Mouse (Mus musculus): Measurements from ENCODE around the gene Parp1. TPM values are rescaled to one million over a fixed set of nuclear protein-coding genes. Genes with fewer than 3 reads are reported as not detected.
"Not testable (repeated sequence)": the region's sequence is repeated elsewhere in the genome, so short reads cannot be mapped to it uniquely, and the experiment has no call there.

The Parp1 gene
- polyA plus RNA-seq, 1 experiment from 2014 or later, result 285 TPM

- H3K4me3 ChIP-seq, result no peak overlapping the region
- peaks cover 46% of the 10 kb centered on the region for H3K36me3 ChIP-seq (replicated peaks)
Observed at GRCm38 (mm10) chr1:180606796-180607577, 38.3 kb downstream of the Parp1 start.

GRCm38 (mm10) chr1:180607578-180607879, 38.8 kb downstream of the Parp1 start:
- no peak overlapping the region for H3K27ac ChIP-seq (replicated peaks)
- no peaks in the 10 kb centered on the region for H3K4me1 ChIP-seq
- H3K9me3 ChIP-seq, result no peaks in the 10 kb centered on the region; the same call in 1 of the 2 replicates
- H3K36me3 ChIP-seq (replicated peaks), result peaks cover 41% of the 10 kb centered on the region
- DNase-seq (ENCODE audit: low spot score), result no peak
- H3K4me3 ChIP-seq, result no peak overlapping the region
- WGBS, result 87% methylated on average over 2 of the region's 2 CpGs
- no peaks in the 10 kb centered on the region for H3K27me3 ChIP-seq (replicated peaks; ENCODE audit: low read depth, poor library complexity, severe bottlenecking)

More at GRCm38 (mm10) chr1:180606796-180607577, 38.3 kb downstream of the Parp1 start:
- Histone ChIP-seq H3K4me1 (no peaks in the 10 kb centered on the region), H3K27me3 (replicated peaks; ENCODE audit: low read depth, poor library complexity, severe bottlenecking) (no peaks in the 10 kb centered on the region), H3K9me3 (no peaks in the 10 kb centered on the region; the same call in 1 of the 2 replicates), H3K27ac (replicated peaks) (no peak overlapping the region)
- WGBS, result 84% methylated on average over 10 of the region's 10 CpGs
- no peak for DNase-seq (ENCODE audit: low spot score)

GRCm38 (mm10) chr1:180611842-180612241, 43.1 kb downstream of the Parp1 start:
- DNase-seq (ENCODE audit: low spot score); H3K4me1 ChIP-seq; H3K9me3 ChIP-seq; H3K27ac ChIP-seq (replicated peaks); H3K4me3 ChIP-seq; H3K36me3 ChIP-seq (replicated peaks); H3K27me3 ChIP-seq (replicated peaks; ENCODE audit: low read depth, poor library complexity, severe bottlenecking): not testable (repeated sequence)
- 94% methylated on average over 11 of the region's 14 CpGs for WGBS

GRCm38 (mm10) chr1:180616762-180617161, 48.0 kb downstream of the Parp1 start:
- no peaks in the 10 kb centered on the region for H3K36me3 ChIP-seq (replicated peaks)
- no peak for DNase-seq (ENCODE audit: low spot score)
- no peaks in the 10 kb centered on the region for H3K27me3 ChIP-seq (replicated peaks; ENCODE audit: low read depth, poor library complexity, severe bottlenecking)
- H3K4me1 ChIP-seq, result no peaks in the 10 kb centered on the region
- H3K9me3 ChIP-seq, result no peaks in the 10 kb centered on the region
- H3K27ac ChIP-seq (replicated peaks), result no peak overlapping the region
- no peak overlapping the region for H3K4me3 ChIP-seq
- WGBS, result 95% methylated on average over 3 of the region's 3 CpGs

GRCm38 (mm10) chr1:180622389-180622788, 53.7 kb downstream of the Parp1 start:
- 89% methylated on average over 4 of the region's 4 CpGs for WGBS
- H3K36me3 ChIP-seq (replicated peaks), result no peaks in the 10 kb centered on the region
- DNase-seq (ENCODE audit: low spot score), result no peak
- H3K27ac ChIP-seq (replicated peaks), result no peak overlapping the region
- H3K4me3 ChIP-seq, result no peak overlapping the region
- 0 out of 2 replicates have a peak, but pooled peaks cover 4% of the 10 kb centered on the region for H3K9me3 ChIP-seq
- H3K27me3 ChIP-seq (replicated peaks; ENCODE audit: low read depth, poor library complexity, severe bottlenecking), result no peaks in the 10 kb centered on the region
- H3K4me1 ChIP-seq, result 0 out of 2 replicates have a peak, but pooled peaks cover under 1% of the 10 kb centered on the region

- Histone ChIP-seq H3K4me3 (no peak overlapping the region), H3K36me3 (replicated peaks) (no peaks in the 10 kb centered on the region), H3K27ac (replicated peaks) (no peak overlapping the region), H3K9me3 (0 out of 2 replicates have a peak, but pooled peaks cover 4% of the 10 kb centered on the region), H3K4me1 (peaks cover 9% of the 10 kb centered on the region), H3K27me3 (replicated peaks; ENCODE audit: low read depth, poor library complexity, severe bottlenecking) (no peaks in the 10 kb centered on the region)
- no peak for DNase-seq (ENCODE audit: low spot score)
- WGBS, result 88% methylated on average over 2 of the region's 2 CpGs
Observed at GRCm38 (mm10) chr1:180623911-180624310, 55.2 kb downstream of the Parp1 start.

GRCm38 (mm10) chr1:180626141-180626540, 57.4 kb downstream of the Parp1 start:
- Histone ChIP-seq H3K36me3 (replicated peaks) (no peaks in the 10 kb centered on the region), H3K4me3 (no peak overlapping the region), H3K4me1 (peaks cover 9% of the 10 kb centered on the region), H3K27ac (replicated peaks) (no peak overlapping the region), H3K27me3 (replicated peaks; ENCODE audit: low read depth, poor library complexity, severe bottlenecking) (no peaks in the 10 kb centered on the region), H3K9me3 (0 out of 2 replicates have a peak, but pooled peaks cover 4% of the 10 kb centered on the region)
- 84% methylated on average over 2 of the region's 2 CpGs for WGBS
- no peak for DNase-seq (ENCODE audit: low spot score)

- H3K4me1 ChIP-seq, result peaks cover 25% of the 10 kb centered on the region
- H3K9me3 ChIP-seq; H3K36me3 ChIP-seq (replicated peaks); H3K27ac ChIP-seq (replicated peaks); H3K27me3 ChIP-seq (replicated peaks; ENCODE audit: low read depth, poor library complexity, severe bottlenecking); H3K4me3 ChIP-seq; DNase-seq (ENCODE audit: low spot score): not testable (repeated sequence)
- 87% methylated on average over 2 of the region's 2 CpGs for WGBS
Observed at GRCm38 (mm10) chr1:180637796-180638195, 69.1 kb downstream of the Parp1 start.

GRCm38 (mm10) chr1:180639416-180640401, 71.0 kb downstream of the Parp1 start:
- Histone ChIP-seq H3K4me1 (peaks cover 32% of the 10 kb centered on the region), H3K36me3 (replicated peaks) (peaks cover 15% of the 10 kb centered on the region), H3K9me3 (no peaks in the 10 kb centered on the region), H3K4me3 (peak overlapping the region; percentile 86), H3K27ac (replicated peaks) (peak overlapping the region; percentile 100), H3K27me3 (replicated peaks; ENCODE audit: low read depth, poor library complexity, severe bottlenecking) (no peaks in the 10 kb centered on the region)
- DNase-seq (ENCODE audit: low spot score), result no peak
- WGBS, result 56% methylated on average over 10 of the region's 10 CpGs

GRCm38 (mm10) chr1:180640605-180641125, 71.9 kb downstream of the Parp1 start:
- DNase-seq (ENCODE audit: low spot score), result peak; percentile 78

GRCm38 (mm10) chr1:180641137-180641517, 72.4 kb downstream of the Parp1 start, which contains the start of gene Lin9:
TSS of gene Lin9 (plus strand) at chr1:180641150.
- no peaks in the 10 kb centered on the region for H3K27me3 ChIP-seq (replicated peaks; ENCODE audit: low read depth, poor library complexity, severe bottlenecking)
- H3K27ac ChIP-seq (replicated peaks), result peak within 1 kb of the TSS; percentile 100
- DNase-seq (ENCODE audit: low spot score), result peak; percentile 95
- no peaks in the 10 kb centered on the region for H3K9me3 ChIP-seq
- peaks cover 24% of the 10 kb centered on the region for H3K36me3 ChIP-seq (replicated peaks)
- WGBS, result under 1% methylated on average over 47 of the region's 47 CpGs
- H3K4me3 ChIP-seq, result peak within 1 kb of the TSS; percentile 86
- H3K4me1 ChIP-seq, result peaks cover 44% of the 10 kb centered on the region

More at GRCm38 (mm10) chr1:180640605-180641125, 71.9 kb downstream of the Parp1 start:
- peak overlapping the region; percentile 100 for H3K27ac ChIP-seq (replicated peaks)
- peak overlapping the region; percentile 86 for H3K4me3 ChIP-seq
- H3K9me3 ChIP-seq, result no peaks in the 10 kb centered on the region
- under 1% methylated on average over 60 of the region's 61 CpGs for WGBS
- H3K4me1 ChIP-seq, result peaks cover 39% of the 10 kb centered on the region
- H3K27me3 ChIP-seq (replicated peaks; ENCODE audit: low read depth, poor library complexity, severe bottlenecking), result no peaks in the 10 kb centered on the region
- H3K36me3 ChIP-seq (replicated peaks), result peaks cover 20% of the 10 kb centered on the region

- Histone ChIP-seq H3K9me3 (no peaks in the 10 kb centered on the region), H3K4me1 (peaks cover 48% of the 10 kb centered on the region), H3K4me3 (peak overlapping the region; percentile 86), H3K27me3 (replicated peaks; ENCODE audit: low read depth, poor library complexity, severe bottlenecking) (no peaks in the 10 kb centered on the region), H3K36me3 (replicated peaks) (peaks cover 28% of the 10 kb centered on the region), H3K27ac (replicated peaks) (peak overlapping the region; percentile 100)
- WGBS, result 4% methylated on average over 50 of the region's 50 CpGs
- DNase-seq (ENCODE audit: low spot score), result peak; percentile 73
Observed at GRCm38 (mm10) chr1:180641518-180642227, 72.9 kb downstream of the Parp1 start.

Data from embryonic facial prominence, embryonic 10.5 days (tissue).